Mouse (Mus musculus): ENCODE results near the gene Fto. TPM values are rescaled to one million over a fixed set of nuclear protein-coding genes. Genes with fewer than 3 reads are reported as not detected.

The Fto gene
- total RNA-seq, 1 experiment, result 16.8 TPM

GRCm38 (mm10) chr8:91645484-91645883 lies 332.2 kb downstream of the Fto start:
- Histone ChIP-seq H3K36me3 (ENCODE audit: control insufficient read depth, insufficient read depth, low read length, poor library complexity, severe bottlenecking) (no peaks in the 10 kb centered on the region; the same call in 1 of the 2 replicates), H3K4me1 (ENCODE audit: control insufficient read depth in 2 of 2, insufficient read depth in 2 of 2, low read length in 2 of 2, poor library complexity in 1 of 2) (no peaks in the 10 kb centered on the region), H3K9ac (ENCODE audit: insufficient read depth, low read depth, low read length, poor library complexity, severe bottlenecking) (no peak overlapping the region), H3K9me3 (ENCODE audit: control insufficient read depth, insufficient read depth, low read depth, low read length) (no peaks in the 10 kb centered on the region), H3K27ac (ENCODE audit: insufficient read depth, low read depth, low read length, poor library complexity, severe bottlenecking) (no peak overlapping the region), H3K4me3 (ENCODE audit: insufficient read depth in 1 of 2, low read depth in 1 of 2, low read length in 2 of 2, poor library complexity in 1 of 2, severe bottlenecking in 1 of 2) (no peak overlapping the region)
- no peak for DNase-seq (ENCODE audit: low read depth, low spot score)
- in situ Hi-C loops (cut with MboI; ENCODE audit: low sequenced_read_pairs in 2 of 2, unreplicated experiment in 2 of 2), result no loop called here
- no peak for TF ChIP-seq HCFC1 (IDR thresholded peaks at IDR 0.05; ENCODE audit: borderline replicate concordance, insufficient read depth, low read length)
- no peak for TF ChIP-seq CHD2 (IDR thresholded peaks at IDR 0.05; ENCODE audit: low read depth, low read length)
- TF ChIP-seq MAFK (IDR thresholded peaks at IDR 0.05; ENCODE audit: insufficient read depth, low read depth, low read length), result no peak
- no peak for TF ChIP-seq ZNF384 (IDR thresholded peaks at IDR 0.05; ENCODE audit: low read depth, low read length)
- TF ChIP-seq ZC3H11A (IDR thresholded peaks at IDR 0.05; ENCODE audit: borderline replicate concordance, low read depth, low read length), result no peak

DNA sequence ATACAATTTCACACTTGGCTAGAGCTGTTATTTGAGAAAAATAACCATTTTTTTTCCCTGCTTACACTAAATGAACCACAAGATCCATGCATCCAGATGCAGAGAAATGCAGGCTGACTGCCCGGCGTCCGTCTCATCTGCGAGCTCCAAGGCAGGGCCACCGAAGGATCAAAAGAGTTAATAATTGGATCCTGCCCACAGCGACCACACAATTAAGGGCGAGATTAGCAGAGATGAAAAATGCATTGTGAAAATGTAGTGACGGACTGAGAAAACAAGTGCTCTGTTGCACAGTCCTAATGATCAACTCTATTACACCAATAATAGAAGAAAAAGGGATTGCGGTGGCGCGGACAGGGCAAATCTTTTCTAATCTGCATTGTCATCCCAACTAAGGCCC lies 334.6 kb downstream of the Fto start:
- Histone ChIP-seq H3K36me3 (ENCODE audit: control insufficient read depth, insufficient read depth, low read length, poor library complexity, severe bottlenecking) (no peaks in the 10 kb centered on the region), H3K4me3 (ENCODE audit: insufficient read depth in 1 of 2, low read depth in 1 of 2, low read length in 2 of 2, poor library complexity in 1 of 2, severe bottlenecking in 1 of 2) (no peak overlapping the region), H3K4me1 (ENCODE audit: control insufficient read depth in 2 of 2, insufficient read depth in 2 of 2, low read length in 2 of 2, poor library complexity in 1 of 2) (no peaks in the 10 kb centered on the region), H3K27ac (ENCODE audit: insufficient read depth, low read depth, low read length, poor library complexity, severe bottlenecking) (no peak overlapping the region), H3K9me3 (ENCODE audit: control insufficient read depth, insufficient read depth, low read depth, low read length) (no peaks in the 10 kb centered on the region), H3K9ac (ENCODE audit: insufficient read depth, low read depth, low read length, poor library complexity, severe bottlenecking) (no peak overlapping the region)
- no peak for DNase-seq (ENCODE audit: low read depth, low spot score)
- TF ChIP-seq ZC3H11A (IDR thresholded peaks at IDR 0.05; ENCODE audit: borderline replicate concordance, low read depth, low read length) (no peak), CHD2 (IDR thresholded peaks at IDR 0.05; ENCODE audit: low read depth, low read length) (no peak)
- in situ Hi-C loops (cut with MboI; ENCODE audit: low sequenced_read_pairs in 2 of 2, unreplicated experiment in 2 of 2), result no loop called here

DNA sequence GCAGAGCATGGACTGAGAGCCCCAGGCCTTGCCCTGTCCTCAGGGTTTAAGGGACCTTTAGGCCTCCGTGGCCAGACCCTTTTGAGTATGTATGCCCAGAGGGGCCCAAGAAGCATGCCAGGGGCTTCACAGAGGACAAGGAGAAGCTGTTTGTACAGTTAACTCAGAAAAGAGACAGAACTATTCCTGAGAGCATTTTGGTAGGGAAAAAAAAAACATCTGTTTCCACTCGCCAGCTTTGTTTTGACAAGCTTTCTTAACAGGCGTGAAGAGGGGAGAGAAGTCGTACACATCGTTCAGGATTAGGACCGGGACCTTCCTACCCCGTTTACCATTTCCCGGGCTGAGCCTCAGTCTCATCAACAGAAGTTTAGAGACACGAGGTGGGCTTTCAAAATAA lies 335.5 kb downstream of the Fto start:
- Histone ChIP-seq H3K27ac (ENCODE audit: insufficient read depth, low read depth, low read length, poor library complexity, severe bottlenecking) (no peak overlapping the region), H3K4me1 (ENCODE audit: control insufficient read depth in 2 of 2, insufficient read depth in 2 of 2, low read length in 2 of 2, poor library complexity in 1 of 2) (no peaks in the 10 kb centered on the region)
- no peak for DNase-seq (ENCODE audit: low read depth, low spot score)

GRCm38 (mm10) chr8:91653561-91653960 lies 340.2 kb downstream of the Fto start:
- in situ Hi-C loops (cut with MboI; ENCODE audit: low sequenced_read_pairs in 2 of 2, unreplicated experiment in 2 of 2), result no loop called here
- DNase-seq (ENCODE audit: low read depth, low spot score), result no peak
- Histone ChIP-seq H3K4me1 (ENCODE audit: control insufficient read depth in 2 of 2, insufficient read depth in 2 of 2, low read length in 2 of 2, poor library complexity in 1 of 2) (no peaks in the 10 kb centered on the region), H3K27ac (ENCODE audit: insufficient read depth, low read depth, low read length, poor library complexity, severe bottlenecking) (no peak overlapping the region), H3K4me3 (ENCODE audit: insufficient read depth in 1 of 2, low read depth in 1 of 2, low read length in 2 of 2, poor library complexity in 1 of 2, severe bottlenecking in 1 of 2) (no peak overlapping the region), H3K9ac (ENCODE audit: insufficient read depth, low read depth, low read length, poor library complexity, severe bottlenecking) (no peak overlapping the region), H3K9me3 (ENCODE audit: control insufficient read depth, insufficient read depth, low read depth, low read length) (no peaks in the 10 kb centered on the region), H3K36me3 (ENCODE audit: control insufficient read depth, insufficient read depth, low read length, poor library complexity, severe bottlenecking) (no peaks in the 10 kb centered on the region)
- TF ChIP-seq MAFK (IDR thresholded peaks at IDR 0.05; ENCODE audit: insufficient read depth, low read depth, low read length) (no peak), ZC3H11A (IDR thresholded peaks at IDR 0.05; ENCODE audit: borderline replicate concordance, low read depth, low read length) (no peak), CHD2 (IDR thresholded peaks at IDR 0.05; ENCODE audit: low read depth, low read length) (no peak), ZNF384 (IDR thresholded peaks at IDR 0.05; ENCODE audit: low read depth, low read length) (no peak), HCFC1 (IDR thresholded peaks at IDR 0.05; ENCODE audit: borderline replicate concordance, insufficient read depth, low read length) (no peak)

More for the DNA sequence above, 335.5 kb downstream of the Fto start:
- in situ Hi-C loops (cut with MboI; ENCODE audit: low sequenced_read_pairs in 2 of 2, unreplicated experiment in 2 of 2), result no loop called here
- no peak for TF ChIP-seq MAFK (IDR thresholded peaks at IDR 0.05; ENCODE audit: insufficient read depth, low read depth, low read length)
- TF ChIP-seq HCFC1 (IDR thresholded peaks at IDR 0.05; ENCODE audit: borderline replicate concordance, insufficient read depth, low read length), result no peak
- no peak for TF ChIP-seq CHD2 (IDR thresholded peaks at IDR 0.05; ENCODE audit: low read depth, low read length)
- no peak for TF ChIP-seq ZNF384 (IDR thresholded peaks at IDR 0.05; ENCODE audit: low read depth, low read length)
- TF ChIP-seq ZC3H11A (IDR thresholded peaks at IDR 0.05; ENCODE audit: borderline replicate concordance, low read depth, low read length), result no peak
- no peak overlapping the region for H3K4me3 ChIP-seq (ENCODE audit: insufficient read depth in 1 of 2, low read depth in 1 of 2, low read length in 2 of 2, poor library complexity in 1 of 2, severe bottlenecking in 1 of 2)
- no peak overlapping the region for H3K9ac ChIP-seq (ENCODE audit: insufficient read depth, low read depth, low read length, poor library complexity, severe bottlenecking)
- no peaks in the 10 kb centered on the region for H3K36me3 ChIP-seq (ENCODE audit: control insufficient read depth, insufficient read depth, low read length, poor library complexity, severe bottlenecking)
- no peaks in the 10 kb centered on the region for H3K9me3 ChIP-seq (ENCODE audit: control insufficient read depth, insufficient read depth, low read depth, low read length)

- no peaks in the 10 kb centered on the region for H3K36me3 ChIP-seq (ENCODE audit: control insufficient read depth, insufficient read depth, low read length, poor library complexity, severe bottlenecking)
- no peak overlapping the region for H3K27ac ChIP-seq (ENCODE audit: insufficient read depth, low read depth, low read length, poor library complexity, severe bottlenecking)
- H3K9me3 ChIP-seq (ENCODE audit: control insufficient read depth, insufficient read depth, low read depth, low read length), result no peaks in the 10 kb centered on the region
- no peak overlapping the region for H3K4me3 ChIP-seq (ENCODE audit: insufficient read depth in 1 of 2, low read depth in 1 of 2, low read length in 2 of 2, poor library complexity in 1 of 2, severe bottlenecking in 1 of 2)
- no peak for DNase-seq (ENCODE audit: low read depth, low spot score)
- no peak for TF ChIP-seq CHD2 (IDR thresholded peaks at IDR 0.05; ENCODE audit: low read depth, low read length)
- TF ChIP-seq MAFK (IDR thresholded peaks at IDR 0.05; ENCODE audit: insufficient read depth, low read depth, low read length), result no peak
- no peak for TF ChIP-seq ZNF384 (IDR thresholded peaks at IDR 0.05; ENCODE audit: low read depth, low read length)
- no peak for TF ChIP-seq ZC3H11A (IDR thresholded peaks at IDR 0.05; ENCODE audit: borderline replicate concordance, low read depth, low read length)
- TF ChIP-seq HCFC1 (IDR thresholded peaks at IDR 0.05; ENCODE audit: borderline replicate concordance, insufficient read depth, low read length), result no peak
- in situ Hi-C loops (cut with MboI; ENCODE audit: low sequenced_read_pairs in 2 of 2, unreplicated experiment in 2 of 2), result no loop called here
- no peaks in the 10 kb centered on the region for H3K4me1 ChIP-seq (ENCODE audit: control insufficient read depth in 2 of 2, insufficient read depth in 2 of 2, low read length in 2 of 2, poor library complexity in 1 of 2)
- no peak overlapping the region for H3K9ac ChIP-seq (ENCODE audit: insufficient read depth, low read depth, low read length, poor library complexity, severe bottlenecking)
Measured at GRCm38 (mm10) chr8:91657381-91657780, 344.1 kb downstream of the Fto start.
